Comparison of ENCODE assay signal across 9 mouse cellular contexts in genomic region chr16:15052389-15052923, GRCm38 (mm10).
A peak's percentile ranks its signal among the peaks of the same experiment; 100 is the strongest.
DNase-seq lines count a peak whose midpoint lies in the region; ATAC-seq lines count a peak whose summit lies in the region.
"Had no signal": no experiment of that assay in that cellular context is flagged by ENCODE, and none has a peak within 500 bp of the region (broad histone marks: within the 10 kb centered on the region; RNA-seq: fewer than 3 reads in every experiment).

No protein-coding gene starts in this region.

- 19% methylated on average over 7 of the region's 7 CpGs for WGBS in heart, embryonic 12.5 days
- 19% methylated on average over 7 of the region's 7 CpGs for WGBS in forebrain, embryonic 13.5 days
- 19% methylated on average over 7 of the region's 7 CpGs for WGBS in limb, embryonic 15.5 days

- DNase-seq in heart, adult 9 months (ENCODE audit: low spot score in 2 of 2): no peak
- DNase-seq in MN1 (ENCODE audit: low spot score) (peak; percentile 10), adipocyte (ENCODE audit: low spot score) (no peak)
- no peak for DNase-seq in thymus, postnatal 4 days
- no peak for DNase-seq in cerebellum, adult 11 months

- H3K4me1 ChIP-seq in heart, embryonic 12.5 days (replicated peaks): peaks cover 30% of the 10 kb centered on the region
- H3K4me1 ChIP-seq in forebrain, embryonic 13.5 days: peaks cover 22% of the 10 kb centered on the region
- H3K4me1 ChIP-seq in limb, embryonic 15.5 days: peaks cover 46% of the 10 kb centered on the region

- peak overlapping the region; percentile 73; the same call in 1 of the 2 replicates for H3K27ac ChIP-seq in heart, embryonic 12.5 days (ENCODE audit: poor library complexity, severe bottlenecking)
- no peak overlapping the region for H3K27ac ChIP-seq in forebrain, embryonic 13.5 days
- peak overlapping the region; percentile 87 for H3K27ac ChIP-seq in limb, embryonic 15.5 days

- H3K36me3 ChIP-seq in heart, embryonic 12.5 days: no peaks in the 10 kb centered on the region
- no peaks in the 10 kb centered on the region for H3K36me3 ChIP-seq in forebrain, embryonic 13.5 days (ENCODE audit: poor library complexity, severe bottlenecking)
- H3K36me3 ChIP-seq in limb, embryonic 15.5 days: no peaks in the 10 kb centered on the region
- H3K36me3 ChIP-seq: G1E had no signal

- no peak for ATAC-seq in heart, embryonic 12.5 days (ENCODE audit: insufficient number of reproducible peaks, low FRiP score)
- ATAC-seq in forebrain, embryonic 13.5 days: no peak; the same call in 1 of the 2 replicates
- no peak; the same call in 1 of the 2 replicates for ATAC-seq in limb, embryonic 15.5 days (ENCODE audit: insufficient number of reproducible peaks, low FRiP score, low TSS enrichment, low read depth)

- H3K9me3 ChIP-seq in heart, embryonic 12.5 days (replicated peaks): no peaks in the 10 kb centered on the region
- no peaks in the 10 kb centered on the region for H3K9me3 ChIP-seq in forebrain, embryonic 13.5 days (replicated peaks)
- no peaks in the 10 kb centered on the region for H3K9me3 ChIP-seq in limb, embryonic 15.5 days
- H3K9me3 ChIP-seq: G1E had no signal

- H3K9ac ChIP-seq in heart, embryonic 12.5 days: no peak overlapping the region
- no peak overlapping the region for H3K9ac ChIP-seq in forebrain, embryonic 13.5 days
- no peak overlapping the region for H3K9ac ChIP-seq in limb, embryonic 15.5 days

- no peaks in the 10 kb centered on the region for H3K27me3 ChIP-seq in heart, embryonic 12.5 days (replicated peaks)
- no peaks in the 10 kb centered on the region for H3K27me3 ChIP-seq in forebrain, embryonic 13.5 days
- H3K27me3 ChIP-seq in limb, embryonic 15.5 days: no peaks in the 10 kb centered on the region

- H3K4me3 ChIP-seq in heart, embryonic 12.5 days: peak overlapping the region; percentile 23; the same call in 1 of the 2 replicates
- no peak overlapping the region for H3K4me3 ChIP-seq in forebrain, embryonic 13.5 days
- no peak overlapping the region for H3K4me3 ChIP-seq in limb, embryonic 15.5 days

- peak overlapping the region; percentile 68 for H3K4me2 ChIP-seq in heart, embryonic 12.5 days
- peak overlapping the region; percentile 43; the same call in 1 of the 2 replicates for H3K4me2 ChIP-seq in forebrain, embryonic 13.5 days
- H3K4me2 ChIP-seq in limb, embryonic 15.5 days: peak overlapping the region; percentile 36
